Mouse (Mus musculus): Measurements from ENCODE around the gene Foxc2. TPM values are rescaled to one million over a fixed set of nuclear protein-coding genes. Genes with fewer than 3 reads are reported as not detected.
A peak's percentile ranks its signal among the peaks of the same experiment; 100 is the strongest.
"Not testable (repeated sequence)": the region's sequence is repeated elsewhere in the genome, so short reads cannot be mapped to it uniquely, and the experiment has no call there.

The Foxc2 gene
- total RNA-seq, 4 experiments from 2014 or later, result 3.9 to 5.9 (median 5.1) TPM

DNA sequence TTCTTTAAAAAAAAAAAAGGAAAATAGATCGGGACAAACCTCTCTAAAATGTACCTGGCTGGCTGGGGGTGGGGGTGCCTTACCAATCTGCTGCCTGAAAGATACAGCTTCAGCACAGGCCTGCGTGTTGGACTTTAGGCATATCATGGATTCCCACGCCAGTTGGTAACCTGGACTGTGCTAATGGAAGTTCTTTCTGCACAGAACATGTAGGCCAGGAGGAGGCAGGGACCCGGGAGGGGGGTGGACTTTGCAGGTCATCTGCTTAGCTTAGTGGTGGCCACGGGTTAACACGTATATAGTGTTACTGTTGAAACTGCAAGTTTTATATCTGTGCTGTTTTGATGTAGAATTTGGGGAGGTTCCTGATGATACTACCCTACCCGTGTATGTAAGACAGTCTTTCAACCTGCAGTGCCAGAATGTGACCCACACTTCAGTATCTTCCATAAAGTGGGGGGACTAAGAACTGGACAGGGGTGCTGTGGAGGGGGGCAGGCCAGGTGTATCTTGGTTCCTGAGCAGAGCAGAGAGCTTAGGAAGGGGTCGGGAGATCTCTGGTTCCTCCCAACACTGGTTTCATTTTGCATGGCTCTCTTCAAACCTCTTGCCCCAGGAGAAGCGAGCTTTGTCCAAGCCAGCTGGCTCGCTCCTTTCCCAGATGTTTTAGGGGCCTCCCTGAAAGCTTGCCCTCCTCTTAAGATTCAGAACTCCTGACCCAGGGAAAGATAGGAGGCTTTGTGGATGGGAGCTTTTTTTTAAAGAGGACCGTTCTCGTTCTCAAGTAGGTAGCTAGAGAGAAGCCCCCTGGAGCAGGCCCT, 3.9 kb downstream of the Foxc2 start:
- no peak for DNase-seq

DNA sequence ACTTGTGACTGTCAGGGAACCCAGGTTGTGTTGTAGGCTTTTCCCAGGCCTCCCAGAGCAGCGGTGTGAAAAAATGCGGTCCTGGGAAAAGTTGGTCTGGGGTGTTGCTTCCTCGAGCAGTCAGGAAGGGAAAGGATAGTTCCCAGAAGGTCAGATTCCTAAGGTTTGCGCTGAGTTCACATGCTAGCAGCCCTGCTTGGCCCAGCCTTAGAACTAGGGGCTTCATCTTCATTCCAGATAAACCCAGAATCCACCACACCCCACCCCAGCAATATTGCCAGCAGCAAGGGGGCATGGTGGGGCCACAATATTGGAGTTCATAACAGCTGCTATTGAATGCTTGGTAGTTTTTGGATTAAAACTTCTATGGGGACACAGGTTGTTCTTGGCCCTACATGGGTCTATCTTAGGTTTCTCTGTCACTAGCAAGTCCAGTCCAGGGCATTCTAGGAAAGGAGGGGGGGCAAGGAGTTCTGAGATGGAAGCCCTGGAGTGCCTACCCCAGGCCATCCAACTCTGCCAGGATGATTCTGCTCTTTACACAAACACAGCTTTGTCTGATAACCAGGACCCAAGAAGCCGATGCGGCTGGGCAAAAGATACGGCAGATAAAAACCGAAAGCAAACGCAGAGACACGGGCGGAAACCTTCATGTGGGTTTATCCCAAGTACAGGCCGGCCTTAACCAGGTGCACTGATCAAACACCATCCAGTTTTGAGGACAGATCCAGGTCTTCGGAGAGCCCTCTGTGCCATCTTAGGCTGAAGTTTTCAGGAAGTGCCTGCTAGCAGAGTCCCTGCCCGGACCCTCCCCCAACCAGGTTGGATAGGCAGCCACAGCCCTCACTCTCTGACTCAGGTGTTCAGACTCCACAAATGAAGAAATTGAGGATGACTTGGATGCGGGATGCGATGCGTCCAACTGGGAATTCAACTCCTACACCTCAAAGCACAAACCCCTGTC, 4.8 kb downstream of the Foxc2 start:
- no peak for DNase-seq

DNA sequence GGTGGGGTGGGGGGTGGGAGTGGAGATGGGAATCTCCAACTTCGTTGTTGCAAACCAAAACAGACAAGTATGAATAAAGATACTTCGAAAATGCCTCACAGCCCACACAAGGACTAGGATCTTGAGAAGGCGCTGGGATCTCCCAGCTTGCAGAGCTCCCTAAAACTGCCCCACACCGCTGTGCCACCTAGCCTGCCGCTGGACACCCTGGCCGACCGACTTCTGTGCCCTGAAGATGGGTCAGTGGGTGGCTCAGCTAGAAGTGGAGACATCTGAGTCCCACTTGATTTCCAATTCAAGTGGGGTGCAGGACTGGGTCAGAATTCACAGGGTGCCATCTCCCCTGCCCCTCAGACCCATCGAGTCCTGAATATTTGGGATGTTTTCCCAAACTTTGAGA, 5.7 kb downstream of the Foxc2 start:
- no peak for DNase-seq

DNA sequence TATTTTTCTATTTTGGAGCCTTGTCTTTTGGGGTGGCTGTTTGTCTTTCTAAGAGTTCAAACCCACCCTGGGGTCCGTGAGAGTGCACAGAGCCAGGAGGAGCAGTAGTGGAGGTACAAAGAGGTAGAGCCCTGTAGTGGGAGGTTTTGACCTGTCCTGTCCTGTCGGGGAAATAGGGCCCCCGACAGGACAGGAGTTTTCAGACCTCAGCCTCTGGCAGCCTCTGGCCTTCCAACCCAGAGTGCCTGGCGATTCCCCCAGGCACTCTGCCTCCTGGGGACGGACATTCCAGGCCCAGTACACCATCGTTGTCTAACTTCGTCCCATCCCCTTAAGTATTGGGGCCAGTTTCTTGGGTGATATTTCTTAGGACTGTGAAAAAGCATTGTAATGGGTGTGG, 6.4 kb downstream of the Foxc2 start:
- no peak for DNase-seq

DNA sequence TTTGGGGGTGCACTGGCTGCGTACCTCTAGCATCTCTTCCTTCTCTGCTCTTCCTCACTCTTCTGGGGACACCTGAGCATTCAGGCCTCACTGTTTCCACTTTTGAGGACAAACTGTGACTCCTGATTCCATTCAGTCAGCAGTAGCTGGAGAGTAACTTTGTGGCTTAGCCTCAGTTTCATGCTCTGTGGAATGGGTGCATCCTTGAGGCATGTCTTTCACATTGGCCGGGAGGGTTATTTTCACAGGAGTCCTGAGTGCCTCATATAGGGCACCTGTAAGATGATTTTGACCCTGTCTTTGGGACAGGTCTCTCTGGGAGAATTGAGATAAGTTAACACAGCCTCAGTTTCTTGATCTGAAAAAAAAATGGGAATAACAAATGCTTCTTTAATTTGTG, 7.1 kb downstream of the Foxc2 start:
- no peak for DNase-seq

DNA sequence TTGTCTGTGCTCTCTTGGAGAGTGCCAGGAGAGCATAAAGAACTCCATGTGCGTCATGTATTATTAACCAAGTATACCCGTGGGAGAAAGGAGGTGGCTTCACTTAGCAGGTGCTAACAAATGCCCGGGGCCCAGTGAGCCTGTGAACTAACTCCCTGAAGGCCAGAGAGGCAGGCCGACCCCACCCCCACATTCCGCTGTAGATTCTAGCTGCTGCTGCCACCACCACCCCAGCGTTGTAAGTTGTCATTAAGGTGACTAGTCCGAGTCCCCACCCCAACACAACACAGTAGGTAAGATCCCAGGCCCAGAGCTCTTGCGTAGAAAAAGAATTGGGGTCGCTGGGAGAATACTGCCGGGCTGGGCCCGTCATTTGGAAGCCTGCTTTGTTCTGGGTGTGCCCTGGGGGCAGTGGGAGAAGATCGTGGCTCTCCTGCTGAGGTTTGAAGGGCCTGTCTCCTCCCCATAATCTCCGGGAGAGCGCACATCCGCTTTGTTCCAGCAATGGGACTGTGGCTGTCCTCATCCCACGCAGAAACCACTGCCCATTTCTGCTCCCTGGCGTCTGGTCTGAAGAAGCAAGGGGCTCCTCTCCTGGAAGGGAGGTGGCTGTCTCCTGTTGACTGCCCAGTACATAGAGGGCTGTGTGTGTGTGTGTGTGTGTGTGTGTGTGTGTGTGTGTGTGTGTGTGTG, 8.7 kb downstream of the Foxc2 start:
- DNase-seq, result no peak

DNA sequence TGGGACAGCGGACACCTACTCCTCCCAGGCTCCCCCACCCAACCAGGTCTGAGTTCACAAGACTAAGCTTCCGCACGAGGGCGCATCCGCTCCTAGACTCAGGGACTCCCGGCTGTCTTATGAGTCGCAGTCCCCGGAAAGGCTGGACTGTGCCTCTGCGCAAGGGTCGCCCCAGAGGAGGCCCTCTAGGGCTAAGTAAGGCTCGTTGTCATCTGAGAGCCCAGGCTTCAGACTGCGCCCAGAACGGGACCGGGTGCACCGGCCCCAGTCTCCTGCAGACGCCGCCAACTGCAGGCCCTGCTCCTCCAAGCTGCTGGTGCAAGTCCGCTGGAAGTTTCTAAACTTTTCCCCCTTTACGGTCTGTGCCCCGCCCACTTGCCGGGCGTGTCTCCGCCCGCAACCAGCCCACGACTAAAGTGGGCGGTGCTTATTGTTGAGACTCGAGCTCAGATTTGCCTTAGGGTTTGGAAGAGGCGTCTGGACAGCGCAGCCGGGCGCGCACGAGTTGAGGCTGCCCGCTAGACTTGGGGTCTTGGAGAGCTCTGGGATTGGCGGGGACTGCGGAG, 9.4 kb downstream of the Foxc2 start:
- DNase-seq, result peak; percentile 71

DNA sequence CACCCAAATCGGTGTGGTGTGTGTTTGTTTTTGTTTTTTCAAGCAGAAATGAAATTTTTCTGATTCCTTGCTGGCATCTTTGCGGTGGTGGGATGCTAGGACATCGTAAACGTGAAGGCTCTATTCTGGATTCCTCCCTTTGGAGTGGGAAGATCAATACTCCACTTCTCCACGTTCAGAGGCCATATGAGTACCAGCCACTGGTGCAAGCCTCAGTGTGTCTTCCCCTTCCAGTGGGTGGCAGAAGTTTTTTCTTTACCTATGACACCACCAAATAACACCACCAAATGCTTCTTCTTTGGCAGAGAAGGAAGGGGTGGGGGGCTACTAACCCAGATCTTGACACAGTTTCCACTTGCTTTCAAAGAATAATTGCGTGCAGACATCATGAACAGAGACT, 10.2 kb downstream of the Foxc2 start:
- no peak for DNase-seq

DNA sequence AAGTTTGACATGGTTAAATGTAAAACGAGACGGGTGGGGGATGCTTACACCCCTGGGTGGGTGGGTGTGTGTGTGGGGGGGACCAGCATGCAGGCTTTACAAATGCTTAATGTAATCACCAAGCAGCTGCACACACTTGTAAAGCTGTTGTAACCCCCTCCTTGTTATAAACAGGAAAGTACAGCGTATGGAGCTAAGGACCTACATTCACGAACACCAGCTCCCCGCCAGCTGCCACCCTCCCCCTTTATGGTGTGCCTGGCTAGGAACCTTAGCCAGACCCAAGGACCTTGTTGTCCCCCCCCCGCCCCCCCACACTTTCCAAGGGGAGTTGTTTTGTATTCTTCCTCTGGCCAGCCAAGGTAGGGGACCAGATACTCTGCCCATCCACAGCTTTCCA, 10.7 kb downstream of the Foxc2 start:
- no peak for DNase-seq

DNA sequence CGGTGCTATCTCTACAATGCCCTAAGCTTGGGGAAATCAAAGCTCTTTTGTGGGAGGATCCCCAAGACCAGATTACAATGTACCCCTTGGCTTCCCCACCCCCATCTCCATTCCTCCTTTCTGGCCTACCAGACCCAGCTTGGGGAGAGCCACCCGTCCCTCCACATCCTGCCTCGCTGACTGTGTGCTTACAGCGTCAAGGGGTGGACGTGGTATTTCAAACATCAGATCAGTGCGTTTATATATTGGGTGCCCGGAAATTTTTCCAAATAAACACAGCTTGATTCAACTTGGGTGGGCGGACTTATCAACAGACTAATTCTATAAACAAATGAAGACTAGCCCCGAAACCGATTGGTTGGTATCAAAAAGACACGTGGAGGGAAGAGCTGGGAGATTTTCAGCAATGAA, 11.3 kb downstream of the Foxc2 start:
- DNase-seq, result no peak

DNA sequence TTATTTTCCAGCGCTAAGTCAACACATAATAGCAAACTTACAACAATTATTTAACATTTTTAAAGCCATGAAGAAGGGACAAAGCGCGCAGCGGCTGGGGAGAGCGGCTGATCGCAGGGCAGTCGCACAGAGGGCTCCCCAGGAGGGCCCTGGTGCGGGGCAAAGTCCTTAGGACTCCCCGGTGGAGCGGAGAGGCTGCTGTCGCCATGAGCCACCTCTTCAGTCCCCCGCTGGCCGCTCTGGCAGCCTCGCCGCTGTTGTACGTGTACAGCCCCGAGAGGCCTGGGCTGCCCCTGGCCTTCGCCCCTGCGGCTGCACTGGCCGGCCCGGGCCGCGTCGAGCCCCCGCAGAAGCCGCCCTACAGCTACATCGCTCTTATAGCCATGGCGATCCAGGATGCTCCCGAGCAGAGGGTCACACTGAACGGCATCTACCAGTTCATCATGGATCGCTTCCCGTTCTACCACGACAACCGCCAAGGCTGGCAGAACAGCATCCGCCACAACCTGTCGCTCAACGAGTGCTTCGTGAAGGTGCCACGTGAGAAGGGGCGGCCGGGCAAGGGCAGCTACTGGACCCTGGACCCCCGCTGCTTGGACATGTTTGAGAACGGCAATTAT, 11.9 kb downstream of the Foxc2 start, which contains the start of gene Foxl1:
Foxl1 (plus strand) TSS at position 185 of the 620 bp plus-strand sequence.
- DNase-seq, result no peak

DNA sequence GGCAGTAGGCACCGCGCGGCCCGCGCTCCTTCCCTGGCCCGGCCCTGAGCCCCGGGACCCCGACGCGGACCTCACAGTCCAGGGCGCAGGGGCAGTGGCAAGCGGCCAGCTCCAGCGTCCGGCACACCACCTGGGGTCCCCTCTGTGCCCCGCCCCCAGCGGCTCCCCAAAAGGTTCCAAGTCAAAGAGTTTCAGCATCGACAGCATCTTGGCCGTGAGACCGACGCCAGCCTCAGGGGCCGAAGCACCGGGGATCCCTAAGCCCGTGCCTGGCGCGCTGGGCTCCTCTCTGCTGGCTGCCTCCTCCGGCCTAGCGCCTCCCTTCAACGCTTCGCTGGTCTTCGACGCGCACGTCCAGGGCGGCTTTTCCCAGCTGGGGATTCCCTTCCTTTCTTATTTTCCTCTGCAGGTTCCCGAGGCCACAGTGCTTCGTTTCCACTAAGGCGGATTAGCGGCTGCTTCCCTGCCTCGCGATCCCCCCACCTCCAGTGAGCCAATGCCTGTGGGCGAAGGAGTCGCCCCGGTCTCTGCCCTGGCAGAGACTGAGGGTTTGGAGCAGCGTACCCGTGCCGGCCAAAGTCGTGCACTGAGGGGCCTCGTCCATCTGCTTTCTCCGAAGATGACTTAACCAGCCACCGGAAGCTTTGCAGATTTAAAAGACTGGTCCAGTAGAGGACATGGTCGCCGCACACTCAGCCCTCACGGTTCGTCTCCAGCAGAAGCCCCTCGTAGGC, 12.7 kb downstream of the Foxc2 start:
- DNase-seq, result no peak

DNA sequence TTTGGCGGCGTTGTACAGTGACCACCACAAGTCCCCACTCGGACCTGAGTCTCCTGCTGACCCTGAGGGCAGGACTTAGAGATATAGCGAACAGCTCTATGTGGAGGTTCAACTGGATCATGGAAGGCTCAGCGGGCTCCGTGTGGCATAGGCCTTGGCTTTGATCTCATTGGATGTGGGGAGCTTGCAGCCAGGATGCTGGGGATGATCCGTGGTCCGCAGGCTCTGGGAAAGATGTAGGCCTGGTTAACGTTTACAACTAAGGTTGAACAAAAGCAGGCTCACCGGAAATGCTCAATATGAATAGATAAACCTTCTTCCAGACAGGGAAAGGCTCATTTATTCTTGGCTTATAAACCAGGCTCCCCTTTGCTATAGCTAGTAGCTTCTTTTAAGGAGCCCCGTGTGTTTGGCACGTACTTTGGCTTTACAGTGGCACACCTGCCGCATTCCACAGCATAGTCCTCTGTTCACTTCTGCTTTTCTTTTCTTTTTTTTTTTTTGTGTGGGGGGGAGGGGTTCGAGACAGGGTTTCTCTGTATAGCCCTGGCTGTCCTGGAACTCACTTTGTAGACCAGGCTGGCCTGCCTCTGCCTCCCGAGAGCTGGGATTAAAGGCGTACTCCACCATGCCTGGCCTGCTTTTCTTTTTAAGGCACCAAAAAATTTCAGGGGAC, 13.4 kb downstream of the Foxc2 start:
- no peak for DNase-seq

DNA sequence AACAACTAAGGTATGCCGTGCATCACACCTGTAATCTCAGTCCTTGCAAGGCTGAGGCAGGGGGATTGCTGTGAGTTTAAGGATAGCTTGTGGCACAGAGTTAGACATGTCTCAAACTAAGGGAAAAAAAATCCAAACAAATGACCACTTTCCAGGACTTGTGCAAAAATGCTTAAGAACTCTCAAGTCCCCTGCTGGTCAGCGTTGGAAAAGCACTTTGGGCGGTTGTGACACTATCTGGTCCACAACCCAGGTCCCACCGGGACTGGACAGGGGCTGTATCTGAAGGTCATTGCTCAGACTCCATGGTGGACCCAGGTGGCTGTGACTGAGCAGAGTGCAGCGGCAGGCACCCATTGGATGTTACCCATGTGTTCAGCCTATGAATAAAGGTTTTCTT, 14.6 kb downstream of the Foxc2 start:
- DNase-seq, result no peak

DNA sequence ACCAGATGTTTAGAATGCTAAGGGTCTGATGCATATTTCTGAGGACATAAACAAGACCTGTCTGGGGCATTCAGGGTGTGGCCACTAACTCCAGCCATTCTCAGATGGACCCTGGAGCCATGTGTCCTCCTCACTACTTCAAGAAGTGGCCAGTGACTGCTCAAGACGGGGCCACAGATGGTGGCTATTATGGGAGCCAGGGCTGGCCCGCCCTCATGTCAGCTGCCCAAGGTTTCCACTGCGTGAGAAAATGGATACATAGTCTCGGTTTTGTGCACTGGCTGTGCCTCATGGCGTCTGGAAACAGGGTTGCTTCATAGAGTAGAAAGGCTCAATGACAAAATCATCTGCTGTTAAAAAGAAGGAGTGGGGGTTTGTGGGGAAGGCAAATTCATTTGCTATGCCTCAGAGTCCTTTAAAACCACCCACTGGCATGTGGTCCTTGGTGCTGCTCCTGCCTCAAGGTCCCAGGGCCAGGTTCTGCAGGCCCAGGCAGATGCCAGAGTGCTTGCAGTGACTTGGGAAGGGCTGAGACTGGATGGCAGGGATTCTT, 17.1 kb downstream of the Foxc2 start:
- no peak for DNase-seq

DNA sequence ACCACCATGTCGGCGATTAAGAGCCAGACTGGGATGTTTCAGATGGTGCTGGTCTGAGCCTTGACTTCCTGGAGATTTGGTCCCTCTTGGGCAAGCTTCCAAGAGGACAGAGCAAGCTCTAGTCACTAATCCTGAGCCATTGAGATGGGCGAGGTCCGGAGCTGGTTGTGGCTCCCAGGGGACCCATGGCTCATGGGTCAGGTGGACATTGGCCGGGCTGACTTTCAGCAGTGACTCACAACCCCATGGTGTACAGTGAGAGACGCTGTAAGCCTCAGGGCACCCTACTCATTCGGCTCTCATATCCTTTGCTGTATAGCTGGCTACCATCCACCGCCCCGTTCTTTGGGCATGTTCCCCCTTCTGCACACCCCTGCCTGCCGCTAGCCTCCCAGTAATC, 18.1 kb downstream of the Foxc2 start:
- no peak for DNase-seq

DNA sequence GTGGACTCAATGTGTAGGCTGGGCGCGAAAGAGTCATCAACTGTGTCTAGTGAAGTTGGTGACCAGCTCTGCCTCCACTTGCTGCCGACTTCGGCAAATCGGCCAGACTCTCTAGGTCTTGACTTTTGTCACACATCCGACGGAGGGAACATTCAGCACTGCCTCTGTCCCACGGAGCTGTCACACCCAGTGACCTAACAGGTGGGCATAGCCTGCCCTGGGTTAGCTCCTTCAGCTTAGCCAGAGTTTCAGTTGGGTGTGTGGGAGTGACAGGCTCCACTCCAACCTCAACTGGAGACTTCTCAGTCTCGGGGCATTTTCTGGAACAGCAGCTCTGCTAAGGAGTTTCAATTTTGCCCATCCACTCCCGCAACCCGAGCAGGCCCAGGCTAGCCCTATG, 18.5 kb downstream of the Foxc2 start:
- DNase-seq, result no peak

DNA sequence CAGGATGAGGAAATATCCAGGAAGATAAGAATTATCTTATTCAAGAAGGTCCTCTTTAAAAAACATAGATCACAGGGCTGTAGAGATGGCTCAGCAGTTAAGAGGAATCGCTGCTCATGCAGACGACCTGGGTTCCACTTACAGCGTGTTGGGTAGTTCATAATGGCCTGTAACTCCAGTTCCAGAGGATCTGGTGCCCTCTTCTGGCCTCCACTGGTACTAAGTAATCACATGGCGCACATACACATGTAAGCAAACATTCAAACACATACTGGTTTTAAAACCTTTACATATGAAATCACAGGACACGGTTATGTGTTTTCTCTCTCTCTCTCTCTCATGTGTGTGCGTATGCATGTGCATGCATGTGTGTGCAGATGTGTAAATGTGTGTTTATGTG, 20.9 kb downstream of the Foxc2 start:
- DNase-seq, result no peak

DNA sequence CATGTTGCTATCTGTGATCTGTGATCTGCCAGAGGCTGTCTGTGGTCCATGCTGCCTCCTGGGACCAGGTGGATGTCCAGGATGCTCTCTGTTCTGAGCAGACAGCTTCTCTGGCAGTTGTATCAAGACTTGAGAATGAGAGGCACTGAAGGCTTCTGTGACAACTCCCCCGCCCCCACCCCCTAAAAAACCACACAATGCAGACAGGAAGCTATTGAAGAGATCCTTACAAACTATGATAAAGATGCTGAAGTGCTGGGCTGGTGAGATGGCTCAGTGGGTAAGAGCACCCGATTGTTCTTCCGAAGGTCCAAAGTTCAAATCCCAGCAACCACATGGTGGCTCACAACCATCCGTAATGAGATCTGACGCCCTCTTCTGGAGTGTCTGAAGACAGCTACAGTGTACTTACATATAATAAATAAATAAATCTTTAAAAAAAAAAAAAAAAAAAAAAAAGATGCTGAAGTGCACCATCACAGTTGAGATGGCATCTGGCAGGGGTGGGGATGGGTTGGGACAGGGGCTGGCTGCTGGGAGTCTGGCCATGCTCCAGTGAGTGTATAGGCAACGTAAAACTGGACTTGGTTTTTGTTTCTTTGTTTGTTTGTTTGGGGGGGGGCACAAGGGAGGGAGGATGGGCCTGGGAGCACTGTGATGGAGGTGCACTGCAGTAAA, 29.6 kb downstream of the Foxc2 start:
- not testable (repeated sequence) for DNase-seq

DNA sequence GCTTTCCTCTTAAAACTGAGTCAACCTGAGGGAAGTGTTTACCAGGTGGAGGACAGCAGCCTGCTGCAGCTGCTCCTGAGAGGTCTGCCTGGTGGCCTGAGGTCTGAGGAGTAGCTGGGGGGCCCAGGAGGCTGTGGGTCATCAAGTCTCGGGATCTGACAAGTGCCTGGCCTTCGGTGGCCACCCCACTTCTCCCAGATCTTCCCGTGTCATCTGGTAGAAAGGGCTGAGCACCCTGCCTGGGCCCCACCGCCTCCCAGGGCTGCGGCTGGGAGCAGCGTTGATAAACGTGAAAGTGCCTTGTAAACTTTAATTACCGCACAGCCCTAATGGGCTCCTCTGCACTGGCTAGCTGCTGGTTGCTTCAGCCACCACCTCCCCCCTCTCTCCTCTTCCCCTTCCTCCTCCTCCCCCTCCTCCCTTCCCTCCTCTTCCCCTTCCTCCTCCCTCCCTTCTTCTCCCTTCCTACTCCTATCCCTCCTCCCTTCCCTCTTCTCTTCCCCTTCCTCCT, 32.7 kb downstream of the Foxc2 start:
- no peak for DNase-seq

Measured in adrenal gland, adult 8-10 months (tissue).